Mouse (Mus musculus): ENCODE data around the gene Gsap.
"Not testable (repeated sequence)": the region's sequence is repeated elsewhere in the genome, so short reads cannot be mapped to it uniquely, and the experiment has no call there.

Gsap gene

GRCm38 (mm10) chr5:21260746-21261145, 74.7 kb downstream of the Gsap start:
- no peak for DNase-seq (ENCODE audit: low spot score in 2 of 2)

DNA sequence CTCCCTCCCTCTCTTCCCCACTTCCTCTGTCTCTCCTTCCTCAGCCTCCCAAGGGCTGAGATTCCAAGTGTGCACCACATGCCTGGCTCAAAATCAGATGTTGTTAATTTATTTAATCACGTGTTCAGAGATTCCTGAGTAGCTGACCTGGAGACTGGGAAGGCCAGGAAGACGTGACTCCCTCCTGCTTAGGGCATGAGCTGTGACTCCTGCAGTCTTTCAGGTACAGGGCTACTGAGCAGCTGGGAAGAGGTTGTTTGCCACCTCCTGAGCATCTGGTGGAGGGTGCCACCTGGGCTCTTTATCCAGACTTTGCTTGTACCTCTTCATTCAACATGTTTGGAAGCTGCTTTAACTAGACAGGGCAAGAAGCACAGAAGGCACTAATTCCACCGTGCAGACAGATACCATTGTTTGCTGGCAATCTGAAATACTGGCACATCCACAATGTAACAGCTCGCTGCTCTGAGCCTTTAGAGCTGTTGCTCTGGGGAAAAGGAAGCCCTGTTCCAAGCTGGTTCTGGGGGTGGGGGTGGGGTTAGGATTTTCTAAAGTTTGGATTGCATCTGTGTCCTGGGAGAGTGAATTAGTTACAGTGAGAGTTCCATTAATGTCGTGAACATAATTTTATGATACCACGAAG, 75.3 kb downstream of the Gsap start:
- no peak for DNase-seq (ENCODE audit: low spot score in 2 of 2)

DNA sequence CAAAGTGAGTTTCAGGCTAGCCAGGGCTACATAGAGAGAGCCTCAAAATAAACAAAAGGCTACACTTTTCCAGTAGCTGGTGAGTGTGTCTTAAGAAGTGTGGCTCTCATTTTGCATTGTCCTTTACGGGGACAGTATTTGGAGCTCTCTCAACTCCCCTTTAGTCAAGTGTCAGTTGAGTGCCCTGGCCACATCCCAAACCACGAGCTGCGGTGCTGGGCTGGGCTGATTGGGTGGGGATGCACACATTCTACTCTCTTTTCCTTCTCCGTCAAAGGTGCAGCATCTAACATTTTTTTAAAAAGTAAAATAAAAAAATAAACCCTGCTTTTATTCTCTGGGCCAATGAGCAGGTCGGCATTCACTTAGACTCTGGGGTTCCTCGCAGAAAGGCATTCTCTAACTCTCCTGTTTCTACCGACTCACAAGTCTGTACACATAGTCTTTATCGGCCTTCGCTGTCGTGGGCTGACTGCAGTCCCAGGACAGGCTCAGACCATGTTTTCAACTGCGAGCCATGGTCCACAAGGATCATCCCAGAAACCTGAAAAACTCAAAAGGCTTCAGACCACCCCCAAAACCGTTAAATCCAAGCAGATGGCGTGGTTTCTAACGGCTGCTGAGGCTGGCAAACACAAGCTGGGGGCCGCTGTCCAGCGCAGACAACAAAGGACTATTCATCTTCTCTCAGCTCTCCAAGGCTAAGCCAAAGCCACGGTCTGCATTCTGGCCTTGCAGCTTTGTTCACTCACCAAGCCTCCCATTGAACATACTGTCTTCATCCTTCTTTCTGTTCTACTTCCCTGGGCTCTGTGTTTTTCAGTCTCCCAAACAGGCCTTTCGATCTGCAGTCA, 77.4 kb downstream of the Gsap start:
- peak; percentile 29 to 64 for DNase-seq (ENCODE audit: low spot score in 2 of 2)

DNA sequence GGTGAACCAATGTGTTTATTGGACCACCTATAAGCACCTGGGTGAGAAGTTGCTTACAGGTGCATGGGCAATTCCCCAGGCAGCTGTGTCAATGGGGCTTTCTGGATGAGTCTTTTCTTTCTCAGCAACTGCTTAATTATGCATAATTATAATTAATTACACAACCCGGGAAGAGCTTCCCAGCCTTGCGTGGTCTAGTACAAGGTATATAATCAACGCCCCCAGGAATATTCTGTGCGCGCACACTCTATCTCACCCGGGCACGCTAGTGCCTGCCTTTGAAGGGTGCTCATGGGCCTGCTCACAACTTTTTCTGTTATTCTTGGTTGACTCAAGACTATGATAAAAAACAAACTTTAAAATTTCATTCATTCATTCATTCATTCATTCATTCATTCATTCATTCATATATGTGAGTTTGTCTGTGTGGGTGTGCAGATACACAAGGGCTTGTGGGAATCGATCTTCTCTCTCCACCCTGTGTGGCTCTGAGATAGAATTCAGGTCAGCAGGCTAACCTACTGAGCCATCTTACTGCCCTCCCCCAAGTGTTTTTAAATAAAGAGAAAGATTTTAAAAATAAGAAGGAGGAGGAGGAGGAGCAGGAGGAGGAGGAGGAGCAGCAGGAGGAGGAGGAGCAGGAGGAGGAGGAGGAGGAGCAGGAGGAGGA, 78.4 kb downstream of the Gsap start:
- no peak for DNase-seq (ENCODE audit: low spot score in 2 of 2)

- peak; percentile 63 to 70 for DNase-seq (ENCODE audit: low spot score in 2 of 2)
These were observed 79.0 kb downstream of the Gsap start for GRCm38 (mm10) chr5:21265049-21265448.

- no peak for DNase-seq (ENCODE audit: low spot score in 2 of 2)
These were observed 81.0 kb downstream of the Gsap start for GRCm38 (mm10) chr5:21267090-21267489.

GRCm38 (mm10) chr5:21269446-21269845, 83.4 kb downstream of the Gsap start:
- DNase-seq (ENCODE audit: low spot score in 2 of 2) = no peak

DNA sequence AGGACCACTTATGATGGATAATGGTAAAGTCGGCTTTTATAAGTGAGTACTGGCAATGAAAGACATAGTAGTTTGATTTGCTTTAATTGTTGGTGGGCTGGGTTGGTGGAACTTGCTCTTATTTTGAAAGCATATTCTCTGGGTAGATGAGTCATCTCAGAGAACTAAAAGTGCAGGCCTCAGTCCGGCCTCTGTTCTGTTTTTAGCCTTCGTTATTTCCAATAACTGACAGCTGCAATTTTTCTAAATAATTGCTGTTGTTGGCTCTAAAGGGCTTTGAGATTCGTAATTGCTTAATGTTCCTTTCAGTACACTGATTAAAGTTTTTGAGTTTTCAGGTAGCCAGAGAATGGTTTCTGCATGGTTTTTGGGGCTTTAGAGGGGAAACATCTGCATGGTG, 84.7 kb downstream of the Gsap start:
- no peak for DNase-seq (ENCODE audit: low spot score in 2 of 2)

- no peak for DNase-seq (ENCODE audit: low spot score in 2 of 2)
These were observed 85.6 kb downstream of the Gsap start for GRCm38 (mm10) chr5:21271386-21272354.

DNA sequence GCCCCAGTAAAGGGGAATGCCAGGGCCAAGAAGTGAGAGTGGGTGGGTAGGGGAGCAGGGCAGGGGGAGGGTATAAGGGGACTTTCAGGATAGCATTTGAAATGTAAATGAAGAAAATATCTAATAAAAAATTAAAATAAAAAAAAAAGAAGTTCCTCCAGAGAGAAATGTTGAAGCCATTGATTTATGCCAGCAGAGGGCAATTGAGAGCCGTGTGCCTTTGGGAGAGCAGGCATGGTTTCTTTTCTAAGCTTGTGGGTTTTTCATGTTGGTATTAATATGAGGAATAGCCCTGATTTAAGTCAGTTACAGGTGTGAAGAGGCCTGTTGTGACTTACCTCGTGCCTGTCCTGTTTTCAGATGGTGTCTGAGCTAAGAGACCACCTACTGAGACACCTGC, 91.6 kb downstream of the Gsap start:
- not testable (repeated sequence) for DNase-seq (ENCODE audit: low spot score in 2 of 2)

DNA sequence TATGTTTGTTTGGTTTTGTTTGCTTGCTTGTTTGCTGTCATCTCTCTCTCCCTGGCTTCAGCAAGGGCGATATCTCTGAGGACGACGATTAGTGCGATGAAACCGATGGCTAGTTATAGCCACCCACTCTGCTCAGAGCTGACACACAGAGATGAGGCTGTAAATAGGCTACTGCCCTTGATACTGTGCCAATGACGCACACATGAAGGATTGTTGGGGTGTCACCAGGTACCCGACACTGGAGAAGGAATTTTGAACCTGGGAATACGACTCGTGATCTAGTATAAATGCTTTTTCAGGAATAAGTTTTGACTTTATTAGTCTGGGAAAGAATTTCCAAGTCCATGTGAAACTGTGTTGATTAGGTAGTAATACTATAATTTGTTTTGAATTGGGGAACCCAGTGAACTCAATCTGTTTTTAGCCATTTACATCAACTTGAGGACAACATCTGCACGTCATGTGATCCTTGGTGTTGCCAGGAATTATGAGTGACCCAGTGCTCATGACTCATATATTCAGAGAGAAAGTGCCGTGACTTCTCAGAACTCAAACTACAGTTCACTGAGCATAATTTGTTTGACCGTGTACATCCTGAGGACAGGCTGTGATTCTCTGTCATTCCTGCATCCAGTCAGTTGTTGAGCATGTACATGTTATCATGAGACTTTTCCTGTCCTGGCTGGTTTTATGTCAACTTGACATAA, 97.5 kb downstream of the Gsap start:
- no peak for DNase-seq (ENCODE audit: low spot score in 2 of 2)

GRCm38 (mm10) chr5:21288658-21289435, 102.8 kb downstream of the Gsap start:
- DNase-seq (ENCODE audit: low spot score in 2 of 2) = no peak

DNA sequence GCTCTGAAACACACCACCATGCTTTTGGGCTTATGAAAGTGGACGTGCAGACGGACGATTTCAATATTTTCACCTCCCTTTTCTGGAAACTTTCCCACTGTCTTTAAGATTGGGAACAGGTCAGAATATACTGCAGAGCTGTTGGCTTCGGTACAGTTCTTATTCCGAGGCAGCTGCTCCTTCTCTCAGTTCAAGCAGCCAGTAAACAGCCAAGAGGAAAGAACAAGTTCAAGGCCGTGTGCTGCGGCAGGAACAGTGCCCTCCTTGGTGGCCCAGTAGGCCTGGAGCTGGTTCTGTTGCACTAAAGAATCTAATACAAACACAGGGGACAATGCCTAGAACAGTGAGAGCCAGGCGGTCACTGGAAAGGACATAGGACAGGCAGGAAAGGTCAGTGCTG, 104.5 kb downstream of the Gsap start:
- DNase-seq (ENCODE audit: low spot score in 2 of 2) = no peak

GRCm38 (mm10) chr5:21295683-21296082, 109.6 kb downstream of the Gsap start:
- peak in 1 of 2 experiments; percentile 43 for DNase-seq (ENCODE audit: low spot score in 2 of 2)

DNA sequence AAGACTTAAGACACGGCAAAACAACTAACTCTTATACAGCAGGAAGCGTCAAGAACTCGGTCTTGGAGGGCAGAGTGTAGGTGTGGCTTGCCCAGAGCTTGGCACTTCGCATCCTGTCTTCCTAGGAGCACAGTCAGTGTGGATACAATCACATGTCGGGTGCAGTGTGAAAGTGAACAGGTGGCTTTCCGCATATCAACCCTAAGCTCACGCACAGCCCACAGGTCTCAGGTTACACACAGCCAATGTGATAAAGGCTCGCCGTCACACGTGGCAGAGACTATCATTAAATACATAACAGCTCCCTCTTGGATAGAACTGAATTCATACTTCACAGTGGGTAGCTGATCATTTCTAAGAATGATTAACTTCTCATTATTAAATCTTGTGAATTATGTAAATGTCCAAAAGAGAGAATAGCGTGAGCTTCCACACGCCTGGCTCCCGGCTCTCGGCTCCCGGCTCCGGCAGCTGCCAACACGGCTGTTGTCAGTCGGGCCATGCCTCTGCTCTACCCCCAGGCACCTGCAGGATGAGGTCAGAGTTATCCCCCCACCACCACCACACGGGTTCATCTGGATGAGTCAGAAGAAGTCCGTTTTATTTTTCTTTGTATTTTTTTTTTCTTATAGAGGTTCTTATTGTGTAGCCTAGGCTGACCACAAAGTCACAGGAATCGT, 113.2 kb downstream of the Gsap start:
- DNase-seq (ENCODE audit: low spot score in 2 of 2) = no peak

- no peak for DNase-seq (ENCODE audit: low spot score in 2 of 2)
These were observed 114.0 kb downstream of the Gsap start for GRCm38 (mm10) chr5:21300058-21300457.

DNA sequence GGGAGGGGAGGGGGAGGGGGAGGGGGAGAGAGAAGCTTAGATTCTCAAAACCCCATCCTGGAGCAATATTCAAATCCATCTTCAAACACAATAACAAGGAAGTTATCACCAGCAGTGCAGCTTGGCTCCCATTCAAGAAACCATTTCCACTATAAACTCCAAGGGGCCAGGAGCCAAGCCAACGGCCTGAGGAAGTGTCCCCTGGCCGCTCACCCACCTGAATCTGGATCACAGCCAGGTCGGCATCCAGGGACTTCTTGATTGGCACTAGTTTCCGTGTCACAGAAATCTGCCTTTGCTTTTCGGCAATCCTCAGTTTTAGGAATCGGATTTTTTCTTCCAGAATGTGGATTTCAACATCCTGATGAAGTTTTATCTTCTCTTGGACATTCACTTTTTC, 115.0 kb downstream of the Gsap start:
- DNase-seq (ENCODE audit: low spot score in 2 of 2) = no peak

DNA sequence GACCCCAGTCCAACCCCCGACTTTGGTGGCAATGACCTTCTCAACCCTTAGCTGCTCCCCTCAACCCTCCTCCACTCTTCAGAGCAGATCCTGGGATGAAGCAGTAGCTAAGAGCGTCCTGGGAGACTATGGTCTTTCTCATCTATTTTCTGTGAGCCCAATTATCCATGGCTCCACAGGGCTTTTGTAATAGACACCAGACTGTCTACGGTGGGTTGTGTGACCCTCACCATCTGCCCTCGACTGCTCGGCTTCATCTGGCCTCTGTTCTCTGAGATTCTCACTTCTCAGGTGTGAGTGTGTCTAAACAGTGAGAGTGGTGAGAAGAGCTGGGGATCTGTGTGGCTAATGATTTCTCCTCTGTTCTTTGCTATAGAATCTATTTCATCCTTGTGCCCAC, 121.1 kb downstream of the Gsap start:
- DNase-seq (ENCODE audit: low spot score in 2 of 2) = no peak

DNA sequence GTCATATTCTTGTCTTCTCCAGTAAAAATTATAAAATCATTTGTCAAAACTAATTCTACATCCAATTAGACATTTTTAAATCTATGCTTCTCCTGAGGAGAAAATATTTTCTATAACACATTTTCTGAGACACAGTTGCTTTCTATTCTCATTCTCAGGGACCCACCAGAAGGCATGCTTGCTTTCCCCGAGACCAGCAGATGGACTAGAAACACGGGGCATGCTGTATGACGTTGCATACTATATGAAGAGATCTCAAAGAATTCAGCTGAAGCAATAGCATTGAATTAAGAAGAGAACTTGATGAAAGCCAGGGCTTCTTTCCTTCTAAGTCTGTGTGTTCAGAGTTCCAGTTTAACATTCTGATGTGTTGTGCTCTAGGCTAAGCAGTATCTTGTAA, 128.6 kb downstream of the Gsap start:
- no peak for DNase-seq (ENCODE audit: low spot score in 2 of 2)

- no peak for DNase-seq (ENCODE audit: low spot score in 2 of 2)
These were observed 134.1 kb downstream of the Gsap start for GRCm38 (mm10) chr5:21320138-21320537.

All from natural killer cell, adult 2 months (primary cell).